Mouse (Mus musculus): ENCODE measurements around the gene Kcnh1. TPM values are rescaled to one million over a fixed set of nuclear protein-coding genes. Genes with fewer than 3 reads are reported as not detected.

The Kcnh1 gene
- total RNA-seq, 2 experiments from 2014 or later: 71.9 to 76.4 TPM

- no peak for DNase-seq (ENCODE audit: extremely low spot score in 1 of 2, low spot score in 2 of 2)
- Histone ChIP-seq H3K4me3 (no peak overlapping the region), H3K27ac (no peak overlapping the region)
- intact Hi-C loops (cut with DNase I): no loop called here
- TF ChIP-seq CTCF (IDR thresholded peaks at IDR 0.05): no peak
Measured at GRCm38 (mm10) chr1:192431423-192431822, 240.8 kb downstream of the Kcnh1 start.

GRCm38 (mm10) chr1:192435503-192435902 lies 244.9 kb downstream of the Kcnh1 start:
- Histone ChIP-seq H3K27ac (no peak overlapping the region), H3K4me3 (no peak overlapping the region)
- intact Hi-C loops (cut with DNase I): no loop called here
- TF ChIP-seq CTCF (IDR thresholded peaks at IDR 0.05): no peak
- no peak for DNase-seq (ENCODE audit: extremely low spot score in 1 of 2, low spot score in 2 of 2)

GRCm38 (mm10) chr1:192439151-192439837 lies 248.7 kb downstream of the Kcnh1 start:
- Histone ChIP-seq H3K27ac (no peak overlapping the region), H3K4me3 (no peak overlapping the region)
- DNase-seq (ENCODE audit: extremely low spot score in 1 of 2, low spot score in 2 of 2): no peak
- no peak for TF ChIP-seq CTCF (IDR thresholded peaks at IDR 0.05)
- intact Hi-C loops (cut with DNase I): no loop called here

GRCm38 (mm10) chr1:192442772-192443445 lies 252.3 kb downstream of the Kcnh1 start:
- H3K4me3 ChIP-seq: no peak overlapping the region
- TF ChIP-seq CTCF (IDR thresholded peaks at IDR 0.05): no peak
- no peak for DNase-seq (ENCODE audit: extremely low spot score in 1 of 2, low spot score in 2 of 2)
- intact Hi-C loops (cut with DNase I): no loop called here
- peak overlapping the region; percentile 73 for H3K27ac ChIP-seq

- intact Hi-C loops (cut with DNase I): no loop called here
- Histone ChIP-seq H3K4me3 (no peak overlapping the region), H3K27ac (peak overlapping the region; percentile 73)
- TF ChIP-seq CTCF (IDR thresholded peaks at IDR 0.05): peak; percentile 55
- DNase-seq (ENCODE audit: extremely low spot score in 1 of 2, low spot score in 2 of 2): no peak
Measured at GRCm38 (mm10) chr1:192443998-192444657, 253.6 kb downstream of the Kcnh1 start.

- DNase-seq (ENCODE audit: extremely low spot score in 1 of 2, low spot score in 2 of 2): peak; percentile 64 to 74
- Histone ChIP-seq H3K4me3 (no peak overlapping the region), H3K27ac (peak overlapping the region; percentile 73)
- intact Hi-C loops (cut with DNase I): no loop called here
- TF ChIP-seq CTCF (IDR thresholded peaks at IDR 0.05): no peak
Measured at GRCm38 (mm10) chr1:192444658-192445447, 254.3 kb downstream of the Kcnh1 start.

DNA sequence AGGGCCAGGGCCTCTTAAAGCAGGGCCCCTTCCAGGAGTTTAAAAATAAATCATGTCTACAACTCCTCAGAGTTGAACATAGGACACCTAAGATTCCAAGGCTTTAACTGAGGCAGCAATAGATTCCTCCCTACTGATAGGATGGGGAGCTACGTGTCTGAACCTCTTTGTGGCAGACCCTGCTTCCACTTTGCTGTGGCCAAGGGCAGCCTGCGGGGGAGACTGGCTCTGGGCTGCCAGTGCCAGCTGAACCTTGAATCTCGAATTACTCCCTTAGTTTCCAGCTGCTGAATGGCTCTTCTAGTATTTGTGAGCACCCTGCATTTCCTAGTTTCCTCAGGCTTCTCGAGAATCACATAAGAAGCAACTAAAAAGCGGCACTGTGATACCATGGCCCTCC lies 255.6 kb downstream of the Kcnh1 start:
- Histone ChIP-seq H3K27ac (peak overlapping the region; percentile 71), H3K4me3 (no peak overlapping the region)
- no peak for DNase-seq (ENCODE audit: extremely low spot score in 1 of 2, low spot score in 2 of 2)
- no peak for TF ChIP-seq CTCF (IDR thresholded peaks at IDR 0.05)
- intact Hi-C loops (cut with DNase I): no loop called here

DNA sequence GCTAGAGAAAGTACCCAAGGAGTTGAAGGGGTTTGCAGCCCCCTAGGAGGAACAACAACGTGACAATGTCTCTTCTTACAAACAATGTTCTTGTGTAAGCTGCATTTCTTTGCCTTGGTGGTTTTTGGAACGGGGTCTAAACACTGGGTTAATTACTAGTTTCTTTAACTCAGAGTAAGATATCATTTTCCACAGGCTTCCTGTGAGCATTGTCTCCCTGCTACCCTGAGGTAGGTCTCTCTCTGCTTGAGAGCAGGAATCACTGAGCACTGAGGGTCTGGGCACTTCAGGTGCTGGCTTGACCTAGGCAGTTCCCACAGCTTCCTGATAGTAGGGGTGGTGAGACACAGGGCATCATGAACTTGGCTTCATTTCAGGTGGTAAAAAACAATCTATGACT lies 257.1 kb downstream of the Kcnh1 start:
- Histone ChIP-seq H3K4me3 (no peak overlapping the region), H3K27ac (peak overlapping the region; percentile 71)
- DNase-seq (ENCODE audit: extremely low spot score in 1 of 2, low spot score in 2 of 2): no peak
- no peak for TF ChIP-seq CTCF (IDR thresholded peaks at IDR 0.05)
- intact Hi-C loops (cut with DNase I): no loop called here

GRCm38 (mm10) chr1:192448512-192448911 lies 257.9 kb downstream of the Kcnh1 start:
- peak overlapping the region; percentile 71 for H3K27ac ChIP-seq
- TF ChIP-seq CTCF (IDR thresholded peaks at IDR 0.05): no peak
- DNase-seq (ENCODE audit: extremely low spot score in 1 of 2, low spot score in 2 of 2): no peak
- no peak overlapping the region for H3K4me3 ChIP-seq
- intact Hi-C loops (cut with DNase I): no loop called here

DNA sequence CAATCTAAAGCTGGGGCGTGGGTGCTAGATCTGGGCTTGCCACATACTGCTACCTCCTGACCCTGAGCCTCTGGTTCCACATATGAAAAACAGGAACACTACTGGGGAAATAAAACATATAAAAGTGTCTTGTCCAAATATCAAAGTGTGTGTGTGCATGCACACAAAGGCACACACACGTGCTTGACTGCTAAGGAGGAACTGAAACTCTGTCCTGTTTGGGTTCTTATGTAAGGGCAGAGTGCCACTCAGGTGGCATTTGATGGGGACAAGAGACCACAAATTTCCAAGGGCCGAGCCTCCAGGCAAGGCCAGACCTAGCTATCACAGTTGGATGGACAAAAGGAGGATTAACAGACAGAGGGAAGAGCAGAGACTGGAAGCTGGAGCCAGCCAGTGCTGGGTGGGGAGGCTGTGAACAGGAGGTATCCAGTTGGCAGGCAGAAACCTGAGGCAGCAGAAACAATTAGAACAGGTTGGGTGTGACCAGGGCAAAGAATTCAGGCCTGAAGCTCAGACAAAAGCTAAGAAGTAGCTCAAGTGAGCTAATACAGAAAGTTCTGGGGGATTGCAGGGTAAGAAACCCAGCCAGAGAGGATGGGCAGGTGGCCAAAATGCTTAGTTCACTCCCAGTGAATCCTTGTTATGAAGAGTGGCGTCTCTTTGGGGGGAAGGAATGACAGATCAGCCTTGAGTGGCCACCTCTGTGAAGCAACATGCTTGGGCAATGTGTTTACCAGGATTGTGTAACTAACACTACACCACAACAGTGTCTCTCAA lies 259.2 kb downstream of the Kcnh1 start:
- Histone ChIP-seq H3K27ac (peak overlapping the region; percentile 71), H3K4me3 (no peak overlapping the region)
- no peak for TF ChIP-seq CTCF (IDR thresholded peaks at IDR 0.05)
- DNase-seq (ENCODE audit: extremely low spot score in 1 of 2, low spot score in 2 of 2): no peak
- intact Hi-C loops (cut with DNase I): loop anchor here (5.0 kb wide), 1 partner anchor 257 kb away; the partner anchor contains the start of gene Kcnh1

GRCm38 (mm10) chr1:192450425-192450824 lies 259.9 kb downstream of the Kcnh1 start:
- peak overlapping the region; percentile 71; the same call in 1 of the 2 replicates for H3K27ac ChIP-seq
- no peak for DNase-seq (ENCODE audit: extremely low spot score in 1 of 2, low spot score in 2 of 2)
- H3K4me3 ChIP-seq: no peak overlapping the region
- intact Hi-C loops (cut with DNase I): loop anchor here (5.0 kb wide), 1 partner anchor 258 kb away; the partner anchor contains the start of gene Kcnh1
- TF ChIP-seq CTCF (IDR thresholded peaks at IDR 0.05): no peak
